Mouse (Mus musculus) adrenal gland, postnatal 4 days (tissue): ENCODE data around the gene Gm20605. TPM values are rescaled to one million over a fixed set of nuclear protein-coding genes. Genes with fewer than 3 reads are reported as not detected.
A peak's percentile ranks its signal among the peaks of the same experiment; 100 is the strongest.
"Not testable (repeated sequence)": the region's sequence is repeated elsewhere in the genome, so short reads cannot be mapped to it uniquely, and the experiment has no call there.

Source experiments
- DNase-seq, 2 experiments: peaks; one replicate each; pipeline ENCODE4 v3.0.0; 2021 to 2022; ENCODE audit warnings: low spot score in 2 of 2, mixed read lengths in 2 of 2
- total RNA-seq, 2 experiments: library from RNA; stranded (reverse); gene quantifications; 2 replicates each; pipeline ENCODE4 v1.2.3; 2021

Gene Gm20605
- total RNA-seq, 2 experiments from 2014 or later, result 16.3 to 16.4 TPM

GRCm38 (mm10) chr5:137610548-137611244 lies 18.3 kb upstream of the Gm20605 start:
- peak in 1 of 2 experiments; percentile 66 for DNase-seq

GRCm38 (mm10) chr5:137611245-137611602 lies 17.8 kb upstream of the Gm20605 start:
- peak in 1 of 2 experiments; percentile 65 for DNase-seq

GRCm38 (mm10) chr5:137613076-137613475 lies 15.9 kb upstream of the Gm20605 start:
- DNase-seq, result no peak

GRCm38 (mm10) chr5:137613550-137613949 lies 15.4 kb upstream of the Gm20605 start, which contains the start of gene Pcolce:
Gene Pcolce (minus strand): TSS chr5:137613784.
- no peak for DNase-seq

DNA sequence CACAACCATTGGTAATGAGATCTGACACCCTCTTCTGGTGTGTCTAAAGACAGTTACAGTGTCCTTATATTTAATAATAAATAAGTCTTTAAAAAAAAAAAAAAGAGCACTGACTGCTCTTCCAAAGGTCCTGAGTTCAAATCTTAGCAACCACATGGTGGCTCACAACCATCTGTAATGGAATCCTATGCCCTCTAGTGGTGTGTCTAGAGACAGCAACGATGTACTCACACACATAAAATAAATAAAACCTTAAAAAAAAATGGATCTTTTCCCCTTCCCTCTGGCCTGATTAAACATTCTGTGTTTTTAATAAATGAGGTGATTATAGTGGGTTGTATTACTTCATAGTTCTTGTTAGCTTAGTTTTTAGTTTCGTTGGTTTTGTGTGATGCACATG lies 14.1 kb upstream of the Gm20605 start:
- not testable (repeated sequence) for DNase-seq

GRCm38 (mm10) chr5:137615347-137615746 lies 13.6 kb upstream of the Gm20605 start:
- DNase-seq, result no peak

- no peak for DNase-seq
Measured at GRCm38 (mm10) chr5:137623937-137624530, 4.9 kb upstream of the Gm20605 start.

- DNase-seq, result no peak
Measured at GRCm38 (mm10) chr5:137627991-137628390, 984 bp upstream of the Gm20605 start.

DNA sequence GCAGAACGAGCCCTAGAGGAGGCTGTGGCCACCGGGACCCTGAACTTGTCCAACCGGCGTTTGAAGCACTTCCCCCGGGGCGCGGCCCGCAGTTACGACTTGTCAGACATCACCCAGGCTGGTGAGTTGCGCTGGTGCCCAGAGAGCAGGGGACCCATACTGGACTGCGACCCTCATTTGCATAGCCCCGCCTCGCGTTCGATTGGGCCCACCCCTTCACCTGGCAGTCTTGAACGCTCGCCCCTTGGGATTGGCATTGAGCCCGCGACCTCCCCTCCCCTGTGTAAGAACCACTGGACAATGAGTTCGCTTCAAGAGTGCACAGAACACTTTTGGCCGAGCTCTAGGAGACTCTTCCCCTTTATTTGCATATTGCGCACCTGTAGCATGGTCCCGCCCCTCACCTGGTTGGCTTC lies 339 bp downstream of the Gm20605 start:
- no peak for DNase-seq

DNA sequence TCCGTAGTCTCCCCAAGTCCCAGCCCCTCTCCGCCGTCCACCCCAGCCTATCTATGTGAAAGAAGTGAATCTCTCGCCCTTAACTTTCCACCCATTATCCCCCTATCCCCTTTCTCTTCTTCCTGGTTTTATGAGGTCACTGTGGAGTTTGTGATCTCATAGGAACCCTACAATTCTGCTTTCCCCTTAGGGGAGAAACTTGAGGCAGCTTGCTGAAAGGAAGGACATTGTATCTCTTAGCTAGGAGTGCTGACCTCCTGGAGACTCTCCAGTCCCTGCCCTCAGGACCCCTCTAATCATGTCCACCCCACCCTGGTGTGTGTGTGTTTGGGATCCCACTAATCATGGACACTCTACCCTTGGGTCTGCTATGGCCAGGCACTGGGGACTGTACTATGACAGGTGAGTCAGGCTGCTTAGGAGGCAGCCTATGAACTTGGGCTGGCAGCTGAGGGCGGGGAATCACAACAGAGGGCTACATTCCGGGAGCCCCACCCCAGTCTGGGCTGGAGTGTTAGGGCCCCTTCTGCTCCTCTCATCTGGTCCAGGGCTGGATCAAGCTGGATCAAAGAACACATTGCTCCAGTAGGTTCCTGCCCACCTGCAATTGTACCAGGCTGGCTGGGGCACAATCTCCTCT lies 1.1 kb downstream of the Gm20605 start:
- DNase-seq, result no peak

DNA sequence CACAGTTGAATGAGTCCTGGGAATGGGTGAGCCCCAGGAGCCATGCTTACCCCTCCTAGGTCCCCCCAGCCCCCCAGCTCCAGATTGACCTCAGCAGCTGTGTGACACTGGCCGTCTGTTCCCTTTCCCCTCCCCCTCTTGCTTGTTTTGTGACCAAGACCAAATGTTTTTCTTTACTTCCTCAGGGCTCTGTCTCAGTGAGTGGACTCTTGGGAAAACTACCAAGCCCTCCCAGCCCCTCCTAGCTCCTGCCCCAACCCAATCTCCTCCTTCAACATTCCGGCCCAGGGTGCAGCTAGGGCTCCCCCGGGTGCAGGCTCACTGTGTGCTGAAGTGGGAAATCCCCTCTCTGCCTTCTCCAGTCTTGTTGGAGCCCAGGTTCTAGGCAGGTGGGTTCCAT lies 1.6 kb downstream of the Gm20605 start:
- DNase-seq, result no peak

DNA sequence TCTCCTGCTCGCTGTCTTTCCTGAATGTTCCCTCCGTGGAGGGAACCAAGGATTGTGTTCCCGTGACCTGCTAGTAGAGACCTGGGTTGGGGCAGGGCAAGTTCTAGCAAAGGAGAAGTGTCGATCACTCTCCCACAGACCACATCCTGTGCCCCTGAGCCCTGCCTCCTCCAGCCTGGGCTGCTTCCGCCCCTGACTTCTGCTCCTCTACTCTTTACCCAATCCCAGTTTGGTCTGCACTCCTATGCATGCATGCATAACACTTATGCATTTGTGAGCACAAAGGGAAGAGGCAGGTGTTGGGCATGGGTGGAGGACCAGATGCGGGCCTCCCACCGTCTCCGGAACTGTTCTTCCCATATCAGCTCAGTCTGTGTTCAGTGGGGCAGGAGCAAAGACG lies 2.2 kb downstream of the Gm20605 start:
- no peak for DNase-seq

DNA sequence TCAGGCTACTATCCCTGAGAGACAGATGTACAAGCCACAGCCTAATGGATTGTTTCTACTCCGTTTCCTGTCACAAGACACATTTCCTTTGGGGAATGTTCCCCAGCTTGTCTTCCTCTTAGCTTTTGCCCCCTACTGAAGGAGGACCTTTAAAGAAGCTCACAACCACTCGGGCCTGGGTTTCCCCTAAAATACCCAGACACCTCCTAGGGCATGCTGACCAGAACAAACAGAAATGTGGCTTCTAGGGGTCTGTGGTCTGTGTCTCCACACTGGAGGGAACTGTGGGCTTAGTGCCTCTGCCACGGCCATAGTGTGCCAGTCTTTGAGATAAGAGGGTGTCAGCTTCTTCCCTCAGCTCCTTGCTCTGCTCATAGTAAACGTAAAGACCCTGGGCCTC lies 2.6 kb downstream of the Gm20605 start:
- no peak for DNase-seq

GRCm38 (mm10) chr5:137633397-137634084 lies 4.6 kb downstream of the Gm20605 start:
- DNase-seq, result no peak

DNA sequence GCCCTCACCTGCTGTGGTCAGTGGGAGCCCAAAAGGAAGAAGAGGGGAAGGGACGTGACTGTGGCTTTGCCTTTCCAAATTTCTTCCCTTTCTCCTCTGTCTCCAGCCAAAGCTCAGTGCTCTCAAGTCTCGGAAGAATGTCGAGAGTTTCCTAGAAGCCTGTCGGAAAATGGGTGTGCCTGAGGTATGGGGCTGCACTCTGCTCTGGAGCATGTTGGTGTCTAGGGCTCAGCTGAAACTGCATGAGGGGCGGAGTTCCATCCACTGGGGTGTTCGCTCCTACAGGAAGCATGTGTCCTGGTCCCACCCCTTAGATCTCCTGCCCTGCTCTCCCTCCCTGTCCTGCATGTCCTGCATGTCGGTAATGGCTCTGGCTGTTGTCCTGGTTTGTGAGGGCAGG lies 10.5 kb downstream of the Gm20605 start:
- no peak for DNase-seq

DNA sequence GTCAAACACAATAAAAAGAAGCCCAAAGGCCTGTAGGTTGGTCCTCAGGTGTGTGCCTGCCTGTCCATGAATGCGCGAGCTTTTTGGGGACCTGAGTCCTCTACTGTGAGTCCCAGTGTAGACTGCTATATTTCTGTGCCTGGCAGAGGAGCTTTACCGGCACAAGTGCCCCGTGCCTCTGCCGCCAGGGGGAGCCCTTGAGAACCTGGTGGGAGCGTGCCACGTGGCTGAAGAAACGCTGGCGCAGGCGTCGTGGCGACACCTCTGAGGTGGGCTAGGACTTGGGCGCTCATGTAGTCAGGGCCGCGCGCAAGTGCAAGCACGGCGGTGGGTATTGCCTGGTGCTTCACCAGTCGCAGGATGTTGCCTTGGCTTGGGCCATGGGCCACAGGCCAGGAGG lies 12.1 kb downstream of the Gm20605 start, which contains the start of gene Sap25:
TSS of gene Sap25 (plus strand) at position 281 of the 400 bp plus-strand sequence.
- DNase-seq, result no peak

DNA sequence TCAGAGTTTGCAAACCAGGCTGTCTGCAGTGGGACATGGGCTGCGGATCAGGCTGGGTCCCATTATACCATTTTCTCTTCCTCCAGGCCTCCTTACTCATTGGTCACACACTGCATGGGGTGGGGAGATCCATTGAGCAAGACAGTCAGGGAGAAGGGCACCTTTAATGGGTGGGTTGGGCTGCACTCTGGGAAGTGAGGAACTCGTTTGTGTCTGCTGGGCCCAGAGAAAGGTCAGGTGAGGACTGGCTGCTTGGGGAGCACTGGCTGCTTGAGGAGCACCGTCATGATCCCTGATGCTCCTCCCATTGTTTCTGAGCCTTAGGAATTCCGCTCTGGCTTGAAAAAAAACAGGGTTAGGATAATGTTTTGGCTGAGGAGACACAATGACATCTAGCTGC lies 13.9 kb downstream of the Gm20605 start:
- DNase-seq, result no peak

DNA sequence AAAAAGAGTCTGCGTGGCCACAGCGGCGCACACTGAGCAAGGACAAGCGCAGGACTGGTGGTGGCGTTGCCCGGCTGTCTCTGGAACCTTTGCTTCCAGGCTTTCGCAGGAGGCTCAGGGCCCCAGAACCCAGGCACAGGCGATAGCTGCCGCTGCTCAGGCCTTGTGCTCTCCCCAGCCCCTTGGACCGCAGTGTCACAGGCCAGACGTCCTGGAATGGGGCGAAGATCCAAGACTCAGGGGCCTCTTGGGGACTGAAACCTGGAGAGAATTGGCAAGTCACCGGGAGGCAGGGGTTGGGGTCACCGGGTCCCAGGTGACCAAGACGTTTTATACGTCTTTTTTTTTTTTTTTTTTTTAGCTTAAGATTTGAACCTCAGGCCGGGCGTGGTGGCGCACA lies 15.5 kb downstream of the Gm20605 start:
- DNase-seq, result no peak

- DNase-seq, result no peak
Measured at GRCm38 (mm10) chr5:137645091-137645651, 16.2 kb downstream of the Gm20605 start.

- DNase-seq, result no peak
Measured at GRCm38 (mm10) chr5:137645652-137646091, 16.7 kb downstream of the Gm20605 start, which contains the start of gene Irs3. Gene Irs3 (minus strand): TSS chr5:137645714.
